Mouse (Mus musculus): ENCODE data around the gene Yipf2. TPM values are rescaled to one million over a fixed set of nuclear protein-coding genes. Genes with fewer than 3 reads are reported as not detected.

Gene Yipf2
- polyA plus RNA-seq, 1 experiment from 2014 or later, result 16.0 TPM

DNA sequence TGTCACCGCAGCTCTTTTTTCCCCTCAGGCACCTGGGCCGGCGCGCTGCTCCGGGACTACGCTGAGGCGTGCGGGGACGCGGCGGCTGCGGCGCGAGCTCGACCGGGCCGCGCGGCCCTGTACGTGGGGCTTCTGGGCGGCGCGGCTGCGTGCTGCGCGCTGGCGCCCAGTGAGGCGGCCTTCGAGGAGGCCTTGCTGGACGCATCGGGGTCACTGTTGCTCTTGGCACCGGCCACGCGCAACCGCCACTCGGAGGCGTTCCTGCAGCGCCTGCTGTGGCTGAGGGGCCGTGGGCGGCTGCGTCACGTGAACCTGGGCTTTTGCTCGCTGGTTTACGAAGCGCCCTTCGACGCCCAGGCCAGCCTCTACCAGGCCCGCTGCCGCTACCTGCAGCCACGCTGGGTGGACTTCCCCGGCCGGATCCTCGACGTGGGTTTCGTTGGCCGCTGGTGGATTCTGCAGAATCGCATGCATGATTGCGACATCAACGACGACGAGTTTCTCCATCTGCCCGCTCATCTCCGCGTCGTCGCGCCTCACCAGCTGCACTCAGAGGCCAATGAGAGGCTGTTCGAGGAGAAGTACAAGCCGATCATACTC lies 594 bp upstream of the Yipf2 start:
- Histone ChIP-seq H3K9ac (ENCODE audit: low read length) (peak overlapping the region; percentile 88), H3K9me3 (ENCODE audit: control insufficient read depth, low read length) (no peaks in the 10 kb centered on the region), H3K4me1 (replicated peaks; ENCODE audit: control insufficient read depth, insufficient read depth, low read length) (peaks cover 10% of the 10 kb centered on the region; the same call in 1 of the 2 replicates), H3K27ac (ENCODE audit: low read depth, low read length) (peak overlapping the region; percentile 42; the same call in 1 of the 2 replicates), H3K4me3 (ENCODE audit: low read depth, low read length) (peak overlapping the region; percentile 93), H3K27me3 (ENCODE audit: control insufficient read depth, insufficient read depth, low read length) (no peaks in the 10 kb centered on the region), H3K4me2 (ENCODE audit: low read depth, low read length, severe bottlenecking) (peak overlapping the region; percentile 90), H3K36me3 (ENCODE audit: control insufficient read depth, insufficient read depth, low read length) (peaks cover 2% of the 10 kb centered on the region)
- no peak; the same call in 1 of the 2 replicates for ATAC-seq (replicated peaks; ENCODE audit: low FRiP score)
- DNase-seq (ENCODE audit: low spot score), result peak; percentile 67
- WGBS, result 2% methylated on average over 67 of the region's 69 CpGs

DNA sequence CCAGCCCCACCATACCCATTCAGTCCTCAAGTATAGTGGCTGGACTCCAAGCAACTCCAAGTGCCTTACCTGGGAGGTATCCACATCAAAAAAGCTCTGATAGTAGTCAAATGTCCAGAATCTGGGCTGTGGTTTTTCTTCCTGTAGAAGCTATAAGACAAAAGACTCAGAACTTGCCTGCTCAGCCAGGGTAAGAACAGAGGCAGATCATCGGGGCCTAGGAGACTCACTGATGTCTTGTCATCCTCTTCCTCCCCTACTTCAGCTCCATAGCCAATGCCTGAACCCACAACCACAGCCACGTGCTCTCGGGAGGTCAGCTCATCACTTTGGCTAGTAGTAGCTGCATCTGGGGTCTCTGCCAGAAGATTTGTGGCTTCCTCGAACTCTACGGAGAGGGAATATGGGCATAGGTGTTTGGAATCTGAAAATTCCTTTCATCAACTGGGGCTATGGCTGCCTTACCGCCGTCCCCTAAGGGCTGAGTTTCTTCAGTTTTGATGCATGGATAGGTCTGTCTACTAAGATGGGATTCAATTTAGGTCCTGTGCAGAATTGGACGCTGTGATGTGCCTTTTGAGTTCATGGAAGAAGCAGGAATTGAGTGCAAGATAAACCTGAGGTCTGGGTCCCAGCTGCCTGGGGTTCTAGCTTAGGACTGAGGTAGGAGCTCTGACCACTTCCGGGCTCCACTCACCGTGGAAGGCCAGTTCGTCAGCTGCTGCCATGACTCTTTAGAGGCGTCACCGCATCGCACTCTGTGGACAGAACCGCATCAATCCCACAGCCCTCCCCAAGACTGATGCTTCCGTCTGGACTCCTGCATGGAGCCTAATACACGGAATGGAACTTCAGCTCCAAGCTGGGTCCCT lies 561 bp downstream of the Yipf2 start:
- Histone ChIP-seq H3K36me3 (ENCODE audit: control insufficient read depth, insufficient read depth, low read length) (peaks cover 7% of the 10 kb centered on the region), H3K27ac (ENCODE audit: low read depth, low read length) (0 out of 2 replicates have a peak overlapping the region, but pooled peaks have one; percentile 21), H3K9ac (ENCODE audit: low read length) (peak overlapping the region; percentile 88), H3K4me2 (ENCODE audit: low read depth, low read length, severe bottlenecking) (peak overlapping the region; percentile 90), H3K27me3 (ENCODE audit: control insufficient read depth, insufficient read depth, low read length) (no peaks in the 10 kb centered on the region), H3K4me1 (replicated peaks; ENCODE audit: control insufficient read depth, insufficient read depth, low read length) (peaks cover 10% of the 10 kb centered on the region; the same call in 1 of the 2 replicates), H3K4me3 (ENCODE audit: low read depth, low read length) (peak overlapping the region; percentile 93), H3K9me3 (ENCODE audit: control insufficient read depth, low read length) (no peaks in the 10 kb centered on the region)
- ATAC-seq (replicated peaks; ENCODE audit: low FRiP score), result no peak; the same call in 1 of the 2 replicates
- no peak for DNase-seq (ENCODE audit: low spot score)
- WGBS, result 22% methylated on average over 17 of the region's 17 CpGs

DNA sequence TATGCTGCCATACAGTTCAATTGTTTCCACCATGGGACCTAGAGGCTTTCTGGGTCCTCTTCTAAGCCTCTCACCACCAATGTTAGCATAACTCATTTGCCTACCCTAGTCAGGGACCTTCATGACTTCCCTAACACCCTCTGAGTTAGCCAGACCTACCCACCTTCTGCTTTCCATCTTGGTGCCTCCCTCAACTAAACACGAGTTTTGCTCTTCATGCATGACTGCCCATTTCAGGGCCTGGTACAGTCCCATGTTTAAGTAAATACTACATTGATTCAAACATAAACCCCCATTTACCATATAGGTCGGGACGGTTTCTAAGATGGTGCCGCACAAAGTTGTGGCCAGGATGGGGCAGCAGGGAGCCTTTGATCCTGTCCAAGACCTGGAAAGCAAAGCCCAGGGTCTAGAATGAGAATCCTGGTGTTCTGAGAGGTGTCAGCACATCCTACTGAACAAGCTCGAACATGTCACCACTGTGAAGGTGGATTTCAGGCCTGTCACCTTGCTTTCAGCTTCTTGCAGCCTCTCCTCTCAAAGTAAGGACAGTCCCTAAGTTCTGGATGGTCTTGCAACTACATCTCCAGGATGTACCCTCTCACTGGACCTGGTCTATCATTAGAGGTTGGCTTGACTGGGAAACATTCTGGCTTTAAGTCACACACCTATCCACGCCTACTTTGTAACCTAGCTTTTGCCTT lies 1.3 kb downstream of the Yipf2 start:
- Histone ChIP-seq H3K9me3 (ENCODE audit: control insufficient read depth, low read length) (no peaks in the 10 kb centered on the region), H3K4me1 (replicated peaks; ENCODE audit: control insufficient read depth, insufficient read depth, low read length) (peaks cover 10% of the 10 kb centered on the region; the same call in 1 of the 2 replicates), H3K27ac (ENCODE audit: low read depth, low read length) (no peak overlapping the region), H3K36me3 (ENCODE audit: control insufficient read depth, insufficient read depth, low read length) (peaks cover 10% of the 10 kb centered on the region), H3K4me2 (ENCODE audit: low read depth, low read length, severe bottlenecking) (no peak overlapping the region), H3K9ac (ENCODE audit: low read length) (no peak overlapping the region), H3K27me3 (ENCODE audit: control insufficient read depth, insufficient read depth, low read length) (no peaks in the 10 kb centered on the region), H3K4me3 (ENCODE audit: low read depth, low read length) (no peak overlapping the region)
- ATAC-seq (replicated peaks; ENCODE audit: low FRiP score) (no peak), DNase-seq (ENCODE audit: low spot score) (no peak)
- WGBS, result 80% methylated on average over 6 of the region's 6 CpGs

DNA sequence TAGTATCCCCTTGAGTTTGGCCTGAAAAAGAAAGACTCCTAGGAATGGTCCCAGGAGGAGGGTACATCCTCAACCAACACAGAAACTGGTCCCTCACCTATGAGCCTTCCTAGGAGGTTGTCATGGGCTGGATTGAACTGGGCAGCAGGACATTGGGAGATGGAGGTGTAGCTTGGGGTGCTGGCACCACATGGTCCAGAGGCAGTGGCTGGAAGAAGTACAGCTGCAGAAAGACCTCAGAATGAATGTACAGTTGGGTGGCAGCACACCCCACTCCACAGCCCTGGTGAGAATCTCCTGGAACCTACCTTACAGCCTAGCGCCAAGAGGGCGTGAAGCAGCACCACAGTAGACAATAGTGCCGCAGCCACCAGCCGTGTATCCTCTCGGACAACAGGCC lies 3.1 kb downstream of the Yipf2 start:
- H3K9ac ChIP-seq (ENCODE audit: low read length), result no peak overlapping the region
- no peak overlapping the region for H3K4me3 ChIP-seq (ENCODE audit: low read depth, low read length)
- no peak overlapping the region for H3K4me2 ChIP-seq (ENCODE audit: low read depth, low read length, severe bottlenecking)
- no peaks in the 10 kb centered on the region for H3K27me3 ChIP-seq (ENCODE audit: control insufficient read depth, insufficient read depth, low read length)
- peaks cover 14% of the 10 kb centered on the region for H3K36me3 ChIP-seq (ENCODE audit: control insufficient read depth, insufficient read depth, low read length)
- 90% methylated on average over 5 of the region's 5 CpGs for WGBS
- DNase-seq (ENCODE audit: low spot score) (no peak), ATAC-seq (replicated peaks; ENCODE audit: low FRiP score) (no peak)
- H3K27ac ChIP-seq (ENCODE audit: low read depth, low read length), result no peak overlapping the region
- peaks cover 10% of the 10 kb centered on the region; the same call in 1 of the 2 replicates for H3K4me1 ChIP-seq (replicated peaks; ENCODE audit: control insufficient read depth, insufficient read depth, low read length)
- no peaks in the 10 kb centered on the region for H3K9me3 ChIP-seq (ENCODE audit: control insufficient read depth, low read length)

DNA sequence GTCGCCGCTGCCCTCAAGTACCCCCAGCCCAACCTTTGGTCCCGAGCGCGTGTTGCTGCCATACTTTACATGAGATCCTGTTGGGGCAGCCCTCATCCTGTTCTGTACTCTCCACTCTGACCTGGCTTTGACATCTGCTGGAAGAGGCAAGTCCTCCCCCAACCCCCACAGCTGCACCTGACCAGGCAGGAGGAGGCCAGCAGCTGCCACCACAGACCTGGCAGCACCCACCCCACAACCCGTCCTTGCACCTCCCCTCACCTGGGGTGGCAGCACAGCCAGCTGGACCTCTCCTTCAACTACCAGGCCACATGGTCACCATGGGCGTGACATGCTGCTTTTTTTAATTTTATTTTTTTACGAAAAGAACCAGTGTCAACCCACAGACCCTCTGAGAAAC lies 4.3 kb downstream of the Yipf2 start:
- Histone ChIP-seq H3K27me3 (ENCODE audit: control insufficient read depth, insufficient read depth, low read length) (no peaks in the 10 kb centered on the region), H3K27ac (ENCODE audit: low read depth, low read length) (no peak overlapping the region), H3K36me3 (ENCODE audit: control insufficient read depth, insufficient read depth, low read length) (peaks cover 19% of the 10 kb centered on the region), H3K9me3 (ENCODE audit: control insufficient read depth, low read length) (no peaks in the 10 kb centered on the region), H3K4me2 (ENCODE audit: low read depth, low read length, severe bottlenecking) (no peak overlapping the region), H3K9ac (ENCODE audit: low read length) (no peak overlapping the region), H3K4me3 (ENCODE audit: low read depth, low read length) (no peak overlapping the region), H3K4me1 (replicated peaks; ENCODE audit: control insufficient read depth, insufficient read depth, low read length) (peaks cover 5% of the 10 kb centered on the region; the same call in 1 of the 2 replicates)
- 87% methylated on average over 8 of the region's 8 CpGs for WGBS
- no peak for ATAC-seq (replicated peaks; ENCODE audit: low FRiP score)
- no peak for DNase-seq (ENCODE audit: low spot score)

DNA sequence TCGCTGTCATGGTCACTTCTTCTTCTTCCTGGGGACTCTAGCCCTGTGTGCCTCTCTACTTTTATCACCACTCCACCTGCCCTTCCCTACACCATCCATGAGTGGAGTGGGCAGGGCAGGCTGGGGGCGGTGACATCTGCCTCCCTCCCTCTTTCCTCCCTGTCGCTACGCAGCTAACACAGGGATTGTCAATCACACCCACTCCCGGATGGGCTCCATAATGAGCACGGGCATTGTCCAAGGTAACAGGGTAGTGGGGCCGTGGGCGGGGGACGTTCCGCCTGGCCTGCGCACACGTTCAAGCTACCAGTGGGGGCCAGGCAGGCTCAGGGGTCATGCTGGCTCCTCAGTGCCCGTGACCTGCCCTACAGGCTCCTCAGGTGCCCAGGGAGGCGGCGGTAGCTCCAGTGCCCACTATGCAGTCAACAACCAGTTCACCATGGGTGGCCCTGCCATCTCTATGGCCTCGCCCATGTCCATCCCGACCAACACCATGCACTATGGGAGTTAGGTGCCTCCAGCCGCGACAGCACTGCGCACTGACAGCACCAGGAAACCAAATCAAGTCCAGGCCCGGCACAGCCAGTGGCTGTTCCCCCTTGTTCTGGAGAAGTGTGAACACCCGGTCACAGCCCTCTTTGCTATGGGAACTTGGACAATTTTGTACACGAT lies 4.8 kb downstream of the Yipf2 start:
- Histone ChIP-seq H3K27me3 (ENCODE audit: control insufficient read depth, insufficient read depth, low read length) (no peaks in the 10 kb centered on the region), H3K9ac (ENCODE audit: low read length) (no peak overlapping the region), H3K4me2 (ENCODE audit: low read depth, low read length, severe bottlenecking) (no peak overlapping the region), H3K4me1 (replicated peaks; ENCODE audit: control insufficient read depth, insufficient read depth, low read length) (peaks cover 5% of the 10 kb centered on the region; the same call in 1 of the 2 replicates), H3K27ac (ENCODE audit: low read depth, low read length) (no peak overlapping the region), H3K4me3 (ENCODE audit: low read depth, low read length) (no peak overlapping the region), H3K9me3 (ENCODE audit: control insufficient read depth, low read length) (no peaks in the 10 kb centered on the region), H3K36me3 (ENCODE audit: control insufficient read depth, insufficient read depth, low read length) (peaks cover 22% of the 10 kb centered on the region)
- no peak for ATAC-seq (replicated peaks; ENCODE audit: low FRiP score)
- no peak for DNase-seq (ENCODE audit: low spot score)
- 91% methylated on average over 23 of the region's 23 CpGs for WGBS

DNA sequence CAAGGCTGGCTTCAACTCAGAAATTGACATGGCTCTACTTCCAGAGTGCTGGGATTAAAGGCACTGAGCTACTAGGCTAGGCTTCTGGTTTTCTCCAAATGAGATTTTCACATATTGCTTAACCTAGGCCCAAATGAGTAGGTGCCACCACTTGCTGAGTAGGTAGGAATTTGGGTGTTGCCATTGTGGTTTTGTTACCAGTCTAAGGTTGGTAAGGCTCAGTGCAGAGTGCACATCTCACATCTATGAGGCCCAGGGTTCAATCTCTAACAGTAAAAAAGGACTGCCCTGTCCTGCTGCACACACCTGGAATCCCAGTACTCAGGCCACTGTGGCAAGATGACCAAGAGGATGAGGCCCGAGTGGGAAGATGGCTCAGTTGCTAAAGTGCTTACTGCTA lies 7.2 kb downstream of the Yipf2 start:
- no peaks in the 10 kb centered on the region for H3K9me3 ChIP-seq (ENCODE audit: control insufficient read depth, low read length)
- no peak overlapping the region for H3K4me2 ChIP-seq (ENCODE audit: low read depth, low read length, severe bottlenecking)
- H3K4me3 ChIP-seq (ENCODE audit: low read depth, low read length), result no peak overlapping the region
- 94% methylated on average over 1 of the region's 1 CpGs for WGBS
- no peaks in the 10 kb centered on the region for H3K4me1 ChIP-seq (replicated peaks; ENCODE audit: control insufficient read depth, insufficient read depth, low read length)
- no peaks in the 10 kb centered on the region for H3K27me3 ChIP-seq (ENCODE audit: control insufficient read depth, insufficient read depth, low read length)
- peaks cover 24% of the 10 kb centered on the region for H3K36me3 ChIP-seq (ENCODE audit: control insufficient read depth, insufficient read depth, low read length)
- DNase-seq (ENCODE audit: low spot score) (no peak), ATAC-seq (replicated peaks; ENCODE audit: low FRiP score) (no peak)
- no peak overlapping the region for H3K27ac ChIP-seq (ENCODE audit: low read depth, low read length)
- no peak overlapping the region for H3K9ac ChIP-seq (ENCODE audit: low read length)

DNA sequence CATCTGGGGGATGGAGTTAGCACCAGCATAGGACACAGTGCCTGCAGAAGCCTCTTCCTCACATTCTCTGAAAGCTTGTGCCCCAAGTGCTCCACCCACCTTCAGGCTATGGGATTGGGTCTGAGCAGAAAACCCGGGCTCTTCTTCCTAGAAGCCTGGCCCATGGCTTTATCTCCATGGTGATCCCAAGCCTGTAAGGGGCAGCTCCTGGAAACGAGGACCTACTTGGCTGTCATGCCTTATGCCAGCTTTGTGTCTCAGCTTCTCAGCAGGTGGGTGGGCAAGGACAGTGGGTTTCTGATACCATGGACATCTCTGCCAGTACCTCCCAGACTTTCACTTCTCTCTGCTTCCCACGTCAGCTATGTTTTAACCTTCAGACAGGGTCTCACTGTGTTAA lies 14.4 kb downstream of the Yipf2 start:
- H3K4me3 ChIP-seq (ENCODE audit: low read depth, low read length), result no peak overlapping the region
- no peak overlapping the region for H3K4me2 ChIP-seq (ENCODE audit: low read depth, low read length, severe bottlenecking)
- no peaks in the 10 kb centered on the region for H3K4me1 ChIP-seq (replicated peaks; ENCODE audit: control insufficient read depth, insufficient read depth, low read length)
- H3K9me3 ChIP-seq (ENCODE audit: control insufficient read depth, low read length), result no peaks in the 10 kb centered on the region
- WGBS, result 81% methylated on average over 3 of the region's 3 CpGs
- DNase-seq (ENCODE audit: low spot score), result no peak
- H3K27ac ChIP-seq (ENCODE audit: low read depth, low read length), result no peak overlapping the region
- no peaks in the 10 kb centered on the region for H3K27me3 ChIP-seq (ENCODE audit: control insufficient read depth, insufficient read depth, low read length)
- ATAC-seq (replicated peaks; ENCODE audit: low FRiP score), result no peak
- peaks cover 23% of the 10 kb centered on the region; the same call in 1 of the 2 replicates for H3K36me3 ChIP-seq (ENCODE audit: control insufficient read depth, insufficient read depth, low read length)
- H3K9ac ChIP-seq (ENCODE audit: low read length), result no peak overlapping the region

Measured in forebrain, embryonic 11.5 days (tissue).